In the genomic region with DNA sequence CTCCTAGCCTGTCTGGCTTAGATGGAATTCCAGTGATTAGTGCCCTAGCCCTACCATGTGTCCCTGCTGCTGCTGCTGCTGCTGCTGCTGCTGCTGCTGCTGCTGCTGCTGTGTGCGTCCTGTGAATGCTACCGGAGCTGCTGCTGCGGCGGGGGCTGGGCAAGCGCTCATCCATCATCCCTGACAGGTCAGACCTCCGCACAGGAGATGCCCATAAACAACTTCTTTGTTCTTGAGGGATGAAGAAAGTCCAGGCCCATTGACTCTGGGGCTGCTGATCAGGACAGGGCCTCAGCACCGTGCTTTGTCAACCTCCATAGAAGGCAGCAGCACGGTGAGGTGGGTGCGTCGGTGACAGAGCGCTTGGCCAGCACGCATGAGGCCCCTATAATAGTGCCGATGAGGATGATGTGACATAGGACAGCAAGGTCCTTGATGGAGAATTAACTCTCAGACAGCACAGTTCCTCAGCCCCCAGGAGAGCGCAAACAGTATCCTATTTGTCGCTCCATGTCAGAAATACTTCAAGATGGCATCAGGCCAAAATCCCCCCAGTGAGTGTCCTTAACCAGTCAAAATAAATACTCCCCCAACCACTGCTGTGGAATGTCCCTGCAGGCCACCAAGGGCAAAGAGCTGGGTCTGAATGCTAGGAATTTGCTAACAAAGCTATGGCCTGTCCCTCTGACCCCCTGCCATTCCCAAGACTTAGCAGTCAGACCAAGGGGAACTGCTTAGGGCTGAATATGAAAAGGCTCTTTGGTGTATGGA, we compare ENCODE assay signal across 8 mouse cellular contexts.
DNase-seq lines count a peak whose midpoint lies in the region; ATAC-seq lines count a peak whose summit lies in the region.

No protein-coding gene starts in this region.

- peak; percentile 52 for DNase-seq in ZHBTc4 (ENCODE audit: low read depth, low spot score)
- peak; percentile 55 for DNase-seq in embryo, embryonic 11.5 days (ENCODE audit: low read depth, low spot score)
- DNase-seq in intestine, embryonic 14.5 days (ENCODE audit: low spot score), result peak; percentile 78
- DNase-seq in lung, postnatal 4 days, result peak; percentile 51 to 73
- no peak for DNase-seq in cerebellum, postnatal 4 days (ENCODE audit: low spot score in 2 of 2)
- no peak for DNase-seq in natural killer cell, adult 2 months (ENCODE audit: low spot score in 2 of 2)
- DNase-seq in frontal cortex, postnatal 25 days (ENCODE audit: low spot score in 2 of 2), result no peak
- no peak for DNase-seq in cerebellum, adult 18-20 months

- H3K4me2 ChIP-seq in intestine, embryonic 14.5 days (ENCODE audit: low read length), result peak overlapping the region; percentile 32

- H3K36me3 ChIP-seq in intestine, embryonic 14.5 days (ENCODE audit: control insufficient read depth, insufficient read depth, low read length), result no peaks in the 10 kb centered on the region

- H3K27ac ChIP-seq in intestine, embryonic 14.5 days (ENCODE audit: low read depth), result peak overlapping the region; percentile 78

- peaks cover 19% of the 10 kb centered on the region for H3K4me1 ChIP-seq in intestine, embryonic 14.5 days (replicated peaks; ENCODE audit: control insufficient read depth, insufficient read depth, low read length)

- WGBS in intestine, embryonic 14.5 days, result 13% methylated on average over 15 of the region's 15 CpGs

- H3K4me3 ChIP-seq in intestine, embryonic 14.5 days (ENCODE audit: low read depth, low read length), result no peak overlapping the region

- no peaks in the 10 kb centered on the region for H3K27me3 ChIP-seq in intestine, embryonic 14.5 days (replicated peaks; ENCODE audit: control insufficient read depth, insufficient read depth, low read length)

- H3K9me3 ChIP-seq in intestine, embryonic 14.5 days (ENCODE audit: control insufficient read depth, low read length), result peaks cover 6% of the 10 kb centered on the region; the same call in 1 of the 2 replicates

- peak; percentile 79 for ATAC-seq in intestine, embryonic 14.5 days (replicated peaks; ENCODE audit: low FRiP score, low TSS enrichment, low read depth)

- H3K9ac ChIP-seq in intestine, embryonic 14.5 days (ENCODE audit: low read length), result peak overlapping the region; percentile 20; the same call in 1 of the 2 replicates

Comparison
In these comparisons a context has a peak if more than half of its experiments do, and no peak if none do; other contexts are left out.
1. DNase-seq: peak in ZHBTc4 (single experiment), embryo, embryonic 11.5 days (single experiment), intestine, embryonic 14.5 days (single experiment) and lung, postnatal 4 days (2 of 2); none in cerebellum, postnatal 4 days (0 of 2), natural killer cell, adult 2 months (0 of 2), frontal cortex, postnatal 25 days (0 of 2) and cerebellum, adult 18-20 months (0 of 2).